Mouse (Mus musculus) MEL (cell line): Measurements from ENCODE around the gene Slc39a11. TPM values are rescaled to one million over a fixed set of nuclear protein-coding genes. Genes with fewer than 3 reads are reported as not detected.

Experiments
- DNase-seq: peaks from one replicate; pipeline ENCODE4 v3.0.0; 2011; ENCODE audit warnings: low read depth, low spot score
- H3K27ac ChIP-seq: 2 replicates; pipeline ENCODE4 v1.5.1; 2012; ENCODE audit warnings: low read depth, mild to moderate bottlenecking, control low read depth, low read length, moderate library complexity; ENCODE audit not compliant: control insufficient read depth
- H3K27me3 ChIP-seq, 2 experiments: fragments of 150-350 bp in 1 of 2; sonication (generic) in 1 of 2; 2 replicates each; pipeline ENCODE4 v1.6.1; 2012; ENCODE audit warnings: low read length in 2 of 2, mild to moderate bottlenecking in 2 of 2, improper control_type of control experiment in 1 of 2, moderate library complexity in 1 of 2; ENCODE audit not compliant: insufficient read depth in 2 of 2, control insufficient read depth in 1 of 2
- H3K36me3 ChIP-seq, 2 experiments: 2 replicates each; pipeline ENCODE4 v1.6.1; 2012 to 2014; ENCODE audit warnings: low read length in 2 of 2, improper control_type of control experiment in 1 of 2, inconsistent platforms in 1 of 2, mild to moderate bottlenecking in 1 of 2; ENCODE audit not compliant: insufficient read depth in 2 of 2, control insufficient read depth in 1 of 2
- H3K4me1 ChIP-seq, 2 experiments: fragments of 150-350 bp in 1 of 2; sonication (generic) in 1 of 2; 2 replicates each; pipeline ENCODE4 v1.6.1; 2012; ENCODE audit warnings: low read length in 2 of 2, improper control_type of control experiment in 1 of 2, mild to moderate bottlenecking in 1 of 2; ENCODE audit not compliant: insufficient read depth in 2 of 2, control insufficient read depth in 1 of 2
- H3K4me3 ChIP-seq, 2 experiments: fragments of 150-350 bp in 1 of 2; sonication (generic) in 1 of 2; 2 replicates each; pipeline ENCODE4 v1.5.1; 2012; ENCODE audit warnings: low read depth in 2 of 2, low read length in 2 of 2, mild to moderate bottlenecking in 2 of 2, moderate library complexity in 2 of 2, control low read depth in 1 of 2, improper control_type of control experiment in 1 of 2; ENCODE audit not compliant: control insufficient read depth in 1 of 2, insufficient read depth in 1 of 2
- H3K79me2 ChIP-seq: 2 replicates; pipeline ENCODE4 v1.6.1; 2012; ENCODE audit warnings: mild to moderate bottlenecking, low read length, moderate library complexity; ENCODE audit not compliant: control insufficient read depth, poor library complexity, insufficient read depth
- H3K9ac ChIP-seq: 2 replicates; pipeline ENCODE4 v1.6.1; 2012; ENCODE audit warnings: low read depth, mild to moderate bottlenecking, control low read depth, low read length, moderate library complexity; ENCODE audit not compliant: control insufficient read depth, poor library complexity, severe bottlenecking
- H3K9me3 ChIP-seq: fragments of 150-350 bp; sonication (generic); replicated peaks from 2 replicates; pipeline ENCODE4 v1.6.1; 2012; ENCODE audit warnings: mild to moderate bottlenecking, low read length, improper control_type of control experiment, moderate library complexity; ENCODE audit not compliant: insufficient read depth
- CHD2 ChIP-seq: IDR thresholded peaks from 2 replicates; pipeline ENCODE4 v1.6.1; 2011; ENCODE audit warnings: low read length, improper control_type of control experiment
- E2F4 ChIP-seq: IDR thresholded peaks from 2 replicates; pipeline ENCODE4 v1.6.1; 2011; ENCODE audit warnings: low read depth, low read length, improper control_type of control experiment, borderline replicate concordance
- ETS1 ChIP-seq: IDR thresholded peaks from 2 replicates; pipeline ENCODE4 v1.6.1; 2012; ENCODE audit warnings: low read depth, mild to moderate bottlenecking, inconsistent platforms, low read length, improper control_type of control experiment, moderate library complexity
- GABPA ChIP-seq: IDR thresholded peaks from 2 replicates; pipeline ENCODE4 v1.6.1; 2012; ENCODE audit warnings: low read depth, mild to moderate bottlenecking, inconsistent platforms, low read length, improper control_type of control experiment, moderate library complexity
- GATA1 ChIP-seq: IDR thresholded peaks from 2 replicates; pipeline ENCODE4 v1.6.1; 2011; ENCODE audit warnings: low read depth, low read length, improper control_type of control experiment
- HCFC1 ChIP-seq: IDR thresholded peaks from 2 replicates; pipeline ENCODE4 v1.6.1; 2012; ENCODE audit warnings: low read depth, mild to moderate bottlenecking, inconsistent platforms, low read length, improper control_type of control experiment, moderate library complexity
- KAT2A ChIP-seq: conservative IDR thresholded peaks from 2 replicates; pipeline ENCODE4 v1.6.1; 2012; ENCODE audit warnings: low read depth, low read length, improper control_type of control experiment, inconsistent platforms
- MEF2A ChIP-seq: IDR thresholded peaks from 2 replicates; pipeline ENCODE4 v1.6.1; 2014; ENCODE audit warnings: low read depth, mild to moderate bottlenecking, inconsistent platforms, low read length, improper control_type of control experiment; ENCODE audit not compliant: poor library complexity, insufficient replicate concordance, severe bottlenecking; ENCODE audit errors: extremely low read depth
- MXI1 ChIP-seq: IDR thresholded peaks from 2 replicates; pipeline ENCODE4 v1.6.1; 2011; ENCODE audit warnings: mild to moderate bottlenecking, low read depth, low read length, improper control_type of control experiment
- POLR2AphosphoS5 ChIP-seq: IDR thresholded peaks from 2 replicates; pipeline ENCODE4 v1.6.1; 2012; ENCODE audit warnings: low read depth, borderline replicate concordance, mild to moderate bottlenecking, inconsistent platforms, low read length, moderate library complexity, mixed read lengths
- RAD21 ChIP-seq: IDR thresholded peaks from 2 replicates; pipeline ENCODE4 v1.6.1; 2011; ENCODE audit warnings: mild to moderate bottlenecking, low read depth, low read length, improper control_type of control experiment
- RCOR1 ChIP-seq: IDR thresholded peaks from 2 replicates; pipeline ENCODE4 v1.6.1; 2012; ENCODE audit warnings: low read depth, mild to moderate bottlenecking, inconsistent platforms, low read length, improper control_type of control experiment
- SMC3 ChIP-seq: IDR thresholded peaks from 2 replicates; pipeline ENCODE4 v1.6.1; 2011; ENCODE audit warnings: low read depth, low read length, improper control_type of control experiment
- TAL1 ChIP-seq: IDR thresholded peaks from 2 replicates; pipeline ENCODE4 v1.6.1; 2012; ENCODE audit warnings: mild to moderate bottlenecking, inconsistent platforms, low read length, moderate library complexity, mixed read lengths
- TCF12 ChIP-seq: IDR thresholded peaks from 2 replicates; pipeline ENCODE4 v1.6.1; 2014; ENCODE audit warnings: low read depth, mild to moderate bottlenecking, inconsistent platforms, low read length, improper control_type of control experiment, moderate library complexity
- UBTF ChIP-seq: IDR thresholded peaks from 2 replicates; pipeline ENCODE4 v1.6.1; 2012; ENCODE audit warnings: low read depth, mild to moderate bottlenecking, inconsistent platforms, low read length, improper control_type of control experiment, moderate library complexity, borderline replicate concordance; ENCODE audit not compliant: insufficient read depth
- USF2 ChIP-seq, 2 experiments: IDR thresholded peaks; 2 replicates each; pipeline ENCODE4 v1.6.1; 2011 to 2012; ENCODE audit warnings: improper control_type of control experiment in 2 of 2, low read length in 2 of 2, borderline replicate concordance in 1 of 2, inconsistent platforms in 1 of 2, low read depth in 1 of 2, mild to moderate bottlenecking in 1 of 2; ENCODE audit not compliant: insufficient read depth in 1 of 2
- ZC3H11A ChIP-seq: IDR thresholded peaks from 2 replicates; pipeline ENCODE4 v1.6.1; 2012; ENCODE audit warnings: low read depth, mild to moderate bottlenecking, inconsistent platforms, low read length, improper control_type of control experiment
- polyA plus RNA-seq, 2 experiments: library from polyadenylated mRNA; stranded (reverse) in 1 of 2; unstranded in 1 of 2; fragments of >175 nt in 1 of 2; fragments of >200 nt in 1 of 2; gene quantifications; 2 replicates each; pipeline versions ENCODE4 v1.2.1 to v1.2.4; 2012; ENCODE audit warnings: low replicate concordance in 2 of 2, low read depth in 1 of 2; ENCODE audit not compliant: insufficient read length in 2 of 2, insufficient read depth in 1 of 2, missing spikeins in 1 of 2
- total RNA-seq: library from RNA; depleted of rRNA; stranded (reverse); fragments of 300-350 nt; gene quantifications from 2 replicates; pipeline ENCODE4 v1.2.3, GENCODE M21; 2012

The Slc39a11 gene
- total and polyA plus RNA-seq, 3 experiments: 34.2 to 45.6 TPM; not detected in 1

- H3K9me3 ChIP-seq: no peaks in the 10 kb centered on the region
- no peak overlapping the region for H3K27ac ChIP-seq
- no peaks in the 10 kb centered on the region for H3K27me3 ChIP-seq
- H3K79me2 ChIP-seq: no peaks in the 10 kb centered on the region
- TF ChIP-seq MEF2A (no peak), GATA1 (no peak)
- H3K36me3 ChIP-seq: no peaks in the 10 kb centered on the region; a peak in 1 of 4 replicates
- no peak overlapping the region for H3K9ac ChIP-seq
- H3K4me1 ChIP-seq: no peaks in the 10 kb centered on the region
- H3K4me3 ChIP-seq: no peak overlapping the region
- no peak for DNase-seq
Measured at GRCm38 (mm10) chr11:113438915-113439314, 211.0 kb downstream of the Slc39a11 start.

GRCm38 (mm10) chr11:113437357-113437756, 212.5 kb downstream of the Slc39a11 start:
- H3K36me3 ChIP-seq: no peaks in the 10 kb centered on the region; a peak in 2 of 4 replicates
- no peaks in the 10 kb centered on the region for H3K9me3 ChIP-seq
- peak; percentile 25 for DNase-seq
- H3K4me1 ChIP-seq: no peaks in the 10 kb centered on the region
- no peaks in the 10 kb centered on the region for H3K27me3 ChIP-seq
- no peak overlapping the region for H3K27ac ChIP-seq
- no peaks in the 10 kb centered on the region for H3K79me2 ChIP-seq
- H3K9ac ChIP-seq: no peak overlapping the region
- H3K4me3 ChIP-seq: no peak overlapping the region
- TF ChIP-seq RCOR1 (no peak), UBTF (no peak), MXI1 (no peak), RAD21 (no peak), MEF2A (no peak), ZC3H11A (no peak), GABPA (no peak), SMC3 (no peak), TAL1 (no peak)

- Histone ChIP-seq H3K4me1 (no peaks in the 10 kb centered on the region), H3K36me3 (no peaks in the 10 kb centered on the region; a peak in 2 of 4 replicates), H3K9me3 (no peaks in the 10 kb centered on the region), H3K9ac (no peak overlapping the region), H3K27ac (no peak overlapping the region), H3K79me2 (no peaks in the 10 kb centered on the region), H3K27me3 (no peaks in the 10 kb centered on the region), H3K4me3 (no peak overlapping the region)
- DNase-seq: no peak
- TF ChIP-seq USF2 (IDR thresholded peaks at IDR 0.05; ENCODE audit: borderline replicate concordance in 1 of 2, insufficient read depth in 1 of 2, low read depth in 1 of 2, low read length in 2 of 2): no peak
- TF ChIP-seq TCF12: no peak
- TF ChIP-seq RAD21: no peak
- TF ChIP-seq SMC3: no peak
- TF ChIP-seq HCFC1: no peak
- TF ChIP-seq E2F4: no peak
- no peak for TF ChIP-seq ETS1
- no peak for TF ChIP-seq POLR2AphosphoS5
- no peak for TF ChIP-seq UBTF
- no peak for TF ChIP-seq KAT2A
- TF ChIP-seq CHD2: no peak
Measured at GRCm38 (mm10) chr11:113436299-113436698, 213.6 kb downstream of the Slc39a11 start.
